Mouse (Mus musculus) heart, embryonic 11.5 days (tissue): ENCODE results near the gene Paxip1. TPM values are rescaled to one million over a fixed set of nuclear protein-coding genes. Genes with fewer than 3 reads are reported as not detected.

ENCODE experiments used
- ATAC-seq: fragments of 200-750 bp; cut with Nextera tagmentation; replicated peaks from 2 replicates; pipeline ENCODE4 v1.8.0; 2017; ENCODE audit warnings: moderate library complexity; ENCODE audit not compliant: insufficient number of reproducible peaks, low FRiP score, low TSS enrichment
- H3K27ac ChIP-seq: fragments of 300-500 bp; sonication (generic); 2 replicates; pipeline ENCODE4 v1.5.1; 2014; ENCODE audit warnings: mild to moderate bottlenecking, low read depth, low read length
- H3K27me3 ChIP-seq: fragments of 300-500 bp; sonication (generic); 2 replicates; pipeline ENCODE4 v1.6.1; 2014; ENCODE audit warnings: mild to moderate bottlenecking, low read length, mixed read lengths; ENCODE audit not compliant: control insufficient read depth, insufficient read depth
- H3K36me3 ChIP-seq: fragments of 300-500 bp; sonication (generic); 2 replicates; pipeline ENCODE4 v1.6.1; 2014; ENCODE audit warnings: mild to moderate bottlenecking, low read length, moderate library complexity, mixed read lengths; ENCODE audit not compliant: control insufficient read depth, insufficient read depth
- H3K4me1 ChIP-seq: fragments of 300-500 bp; sonication (generic); 2 replicates; pipeline ENCODE4 v1.6.1; 2014; ENCODE audit warnings: low read length; ENCODE audit not compliant: control insufficient read depth, insufficient read depth
- H3K4me2 ChIP-seq: fragments of 300-500 bp; sonication (generic); 2 replicates; pipeline ENCODE4 v1.6.1; 2014; ENCODE audit warnings: mild to moderate bottlenecking, moderate library complexity
- H3K4me3 ChIP-seq: fragments of 300-500 bp; sonication (generic); 2 replicates; pipeline ENCODE4 v1.5.1; 2014; ENCODE audit warnings: low read depth, low read length
- H3K9ac ChIP-seq: fragments of 300-500 bp; sonication (generic); 2 replicates; pipeline ENCODE4 v1.6.1; 2014; ENCODE audit warnings: mild to moderate bottlenecking, low read depth, low read length, moderate library complexity
- H3K9me3 ChIP-seq: fragments of 300-500 bp; sonication (generic); replicated peaks from 2 replicates; pipeline ENCODE4 v1.6.1; 2016; ENCODE audit warnings: low read length; ENCODE audit not compliant: control insufficient read depth
- WGBS: fragments of 180-500 bp; shearing (Covaris S2); extraction: QIAGEN DNeasy Blood & Tissue Kit; methylation state at CpG from one replicate; pipeline ENCODE4 v1.1.7; 2014; ENCODE audit not compliant: insufficient replicate concordance; 5-methylcytosine and 5-hydroxymethylcytosine counted together
- polyA plus RNA-seq: library from polyadenylated mRNA; unstranded; fragments of >200 nt; fragmentation: Nextera tagmentation; extraction: Ambion mirVana; gene quantifications from 2 replicates; pipeline ENCODE4 v1.2.1, GENCODE M21; 2014

Gene Paxip1
- polyA plus RNA-seq, 1 experiment from 2014 or later: 28.2 TPM

DNA sequence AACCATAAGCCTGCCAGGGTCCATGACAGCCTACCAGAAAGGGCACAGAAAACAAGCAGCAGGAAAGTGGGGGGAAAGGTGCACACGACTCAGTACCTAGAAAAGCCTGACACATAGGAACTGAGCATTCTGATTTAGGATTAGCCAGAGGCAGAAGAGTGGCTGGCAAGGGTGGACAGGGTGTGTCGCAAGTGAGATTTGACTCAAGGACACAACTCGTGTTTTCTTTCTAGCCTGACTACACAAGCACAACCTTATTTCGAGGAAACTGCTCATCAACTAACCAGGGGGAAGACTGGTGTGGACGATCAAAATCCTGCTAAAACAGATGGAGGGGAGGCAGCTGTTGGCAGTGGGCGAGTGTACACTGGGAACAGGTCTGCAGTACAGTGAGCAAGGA, 52.3 kb downstream of the Paxip1 start:
- H3K4me1 ChIP-seq: no peaks in the 10 kb centered on the region
- H3K27me3 ChIP-seq: no peaks in the 10 kb centered on the region
- no peak overlapping the region for H3K27ac ChIP-seq
- WGBS: 81% methylated on average over 6 of the region's 6 CpGs
- peaks cover 12% of the 10 kb centered on the region for H3K36me3 ChIP-seq
- no peak overlapping the region for H3K4me3 ChIP-seq
- H3K9me3 ChIP-seq: no peaks in the 10 kb centered on the region
- no peak overlapping the region for H3K9ac ChIP-seq
- H3K4me2 ChIP-seq: no peak overlapping the region
- no peak for ATAC-seq

DNA sequence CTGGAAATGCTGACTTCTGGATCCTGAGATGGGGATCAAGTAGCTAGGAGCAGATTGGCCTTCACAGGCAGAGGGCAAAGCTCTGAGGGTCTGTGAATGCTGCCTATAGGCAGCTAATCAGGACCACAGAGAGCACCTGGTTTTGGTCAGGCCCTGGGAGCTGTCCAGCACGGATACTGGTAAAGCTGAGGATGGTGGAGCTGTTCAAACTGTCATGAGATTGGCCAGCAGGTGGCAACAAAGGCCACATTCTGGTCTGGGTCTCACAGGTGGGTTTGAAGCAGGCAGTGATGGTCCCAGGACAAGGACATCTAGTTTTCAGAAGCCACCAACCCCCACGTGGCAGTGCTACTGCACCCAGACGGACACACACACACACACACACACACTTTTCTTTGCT, 54.3 kb downstream of the Paxip1 start:
- H3K9ac ChIP-seq: no peak overlapping the region
- peaks cover 7% of the 10 kb centered on the region for H3K36me3 ChIP-seq
- H3K9me3 ChIP-seq: no peaks in the 10 kb centered on the region
- H3K4me3 ChIP-seq: no peak overlapping the region
- no peaks in the 10 kb centered on the region for H3K27me3 ChIP-seq
- no peaks in the 10 kb centered on the region for H3K4me1 ChIP-seq
- no peak overlapping the region for H3K27ac ChIP-seq
- no peak; the same call in 1 of the 2 replicates for ATAC-seq
- H3K4me2 ChIP-seq: no peak overlapping the region
- 5% methylated on average over 3 of the region's 3 CpGs for WGBS

DNA sequence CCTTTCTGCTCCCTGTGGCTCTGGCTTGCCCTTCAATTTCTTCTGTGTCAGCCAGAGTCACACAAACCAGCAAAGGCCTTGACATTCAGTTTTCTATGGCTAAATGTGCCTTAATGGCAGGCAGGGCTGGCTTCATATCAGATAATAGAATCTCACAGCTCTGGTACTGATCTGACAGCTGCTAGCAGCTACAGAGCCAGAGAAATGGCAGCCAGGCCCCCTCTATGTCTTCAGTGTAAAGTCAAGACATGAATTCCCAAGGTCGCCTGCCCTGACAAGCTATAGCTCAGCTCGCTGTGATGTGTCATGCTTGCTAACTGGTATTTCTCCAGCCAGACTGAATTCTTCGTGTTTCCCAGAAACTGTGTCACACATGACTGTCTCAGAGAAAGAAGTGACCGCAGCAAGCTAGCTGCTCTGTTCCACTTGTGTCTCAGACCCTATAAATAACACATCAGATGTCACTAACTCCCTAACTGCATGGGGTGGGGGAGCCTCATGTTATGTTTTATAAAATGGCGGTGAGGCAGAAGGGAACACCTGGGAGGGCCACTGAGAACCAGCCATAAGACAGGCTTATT, 59.1 kb downstream of the Paxip1 start:
- no peak overlapping the region for H3K27ac ChIP-seq
- no peaks in the 10 kb centered on the region for H3K27me3 ChIP-seq
- 66% methylated on average over 5 of the region's 5 CpGs for WGBS
- no peak for ATAC-seq
- H3K9ac ChIP-seq: no peak overlapping the region
- no peak overlapping the region for H3K4me3 ChIP-seq
- no peaks in the 10 kb centered on the region for H3K9me3 ChIP-seq
- H3K4me2 ChIP-seq: no peak overlapping the region
- H3K4me1 ChIP-seq: no peaks in the 10 kb centered on the region
- H3K36me3 ChIP-seq: no peaks in the 10 kb centered on the region

DNA sequence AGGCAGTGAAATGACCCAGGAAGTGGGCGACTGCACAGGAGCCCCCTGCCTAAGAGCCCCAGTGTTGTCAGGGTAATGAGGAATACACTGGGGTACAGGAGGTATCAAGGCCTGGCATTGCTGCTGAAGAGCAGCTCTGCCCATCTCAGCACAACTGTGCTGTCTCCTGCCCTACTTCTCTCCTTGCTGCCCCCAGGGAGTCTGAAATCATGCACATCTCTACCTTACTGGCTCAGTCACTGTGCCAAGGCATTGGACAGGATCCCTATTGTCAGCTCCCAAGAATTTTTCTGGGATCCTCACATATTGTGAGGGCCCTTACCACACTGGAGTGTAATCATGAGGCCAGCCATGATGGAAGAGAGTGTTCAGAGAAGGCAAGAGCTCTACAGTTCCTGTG, 60.1 kb downstream of the Paxip1 start:
- H3K4me3 ChIP-seq: no peak overlapping the region
- ATAC-seq: no peak
- WGBS: 59% methylated on average over 1 of the region's 1 CpGs
- no peak overlapping the region for H3K9ac ChIP-seq
- no peaks in the 10 kb centered on the region for H3K27me3 ChIP-seq
- H3K9me3 ChIP-seq: no peaks in the 10 kb centered on the region
- H3K4me1 ChIP-seq: no peaks in the 10 kb centered on the region
- H3K36me3 ChIP-seq: no peaks in the 10 kb centered on the region
- H3K4me2 ChIP-seq: no peak overlapping the region
- no peak overlapping the region for H3K27ac ChIP-seq

DNA sequence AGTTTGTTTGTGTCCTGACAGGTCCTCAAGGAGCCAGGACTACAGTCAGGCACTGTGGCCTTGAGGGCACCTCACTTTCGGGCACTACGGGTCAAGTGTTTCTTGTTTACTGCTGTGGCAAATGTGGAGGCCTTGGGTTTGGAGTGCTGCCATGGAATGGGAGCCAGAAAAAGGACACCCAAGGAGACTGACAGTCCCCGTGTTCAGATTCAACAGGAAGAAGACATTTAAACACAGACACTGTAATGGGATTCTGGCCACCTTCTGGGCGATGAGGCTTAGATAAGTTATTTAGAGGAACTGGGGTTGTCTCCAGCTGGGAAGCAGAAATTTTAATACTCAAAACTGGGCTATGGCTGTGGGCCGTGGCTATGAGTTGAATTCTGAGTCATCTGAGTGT, 60.8 kb downstream of the Paxip1 start:
- Histone ChIP-seq H3K4me3 (no peak overlapping the region), H3K27me3 (no peaks in the 10 kb centered on the region), H3K4me2 (no peak overlapping the region), H3K9ac (no peak overlapping the region), H3K4me1 (no peaks in the 10 kb centered on the region), H3K9me3 (no peaks in the 10 kb centered on the region), H3K36me3 (no peaks in the 10 kb centered on the region), H3K27ac (no peak overlapping the region)
- 76% methylated on average over 5 of the region's 5 CpGs for WGBS
- no peak for ATAC-seq

DNA sequence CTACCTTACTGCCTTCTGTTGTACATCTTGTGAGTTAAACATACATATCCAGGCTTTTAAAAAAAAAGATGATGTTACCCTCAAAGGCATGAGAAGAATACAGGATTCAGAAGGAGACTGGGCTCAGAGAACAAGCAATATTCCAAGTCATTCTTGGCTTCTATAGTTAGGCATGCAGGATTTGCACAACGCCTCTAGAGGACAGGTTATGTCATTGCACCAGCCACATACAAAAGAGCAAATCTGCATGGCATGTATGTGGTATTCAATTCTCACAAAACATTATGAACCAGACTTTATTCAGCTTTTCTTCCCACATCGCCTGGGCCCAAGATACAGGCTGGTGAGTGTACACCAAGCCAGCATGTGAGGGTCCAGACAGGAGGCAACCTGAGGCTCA, 67.0 kb downstream of the Paxip1 start:
- 29% methylated on average over 2 of the region's 2 CpGs for WGBS
- no peaks in the 10 kb centered on the region for H3K27me3 ChIP-seq
- H3K9me3 ChIP-seq: no peaks in the 10 kb centered on the region
- no peaks in the 10 kb centered on the region for H3K36me3 ChIP-seq
- H3K9ac ChIP-seq: no peak overlapping the region
- no peak for ATAC-seq
- no peak overlapping the region for H3K4me3 ChIP-seq
- no peaks in the 10 kb centered on the region for H3K4me1 ChIP-seq
- H3K4me2 ChIP-seq: no peak overlapping the region
- H3K27ac ChIP-seq: no peak overlapping the region

DNA sequence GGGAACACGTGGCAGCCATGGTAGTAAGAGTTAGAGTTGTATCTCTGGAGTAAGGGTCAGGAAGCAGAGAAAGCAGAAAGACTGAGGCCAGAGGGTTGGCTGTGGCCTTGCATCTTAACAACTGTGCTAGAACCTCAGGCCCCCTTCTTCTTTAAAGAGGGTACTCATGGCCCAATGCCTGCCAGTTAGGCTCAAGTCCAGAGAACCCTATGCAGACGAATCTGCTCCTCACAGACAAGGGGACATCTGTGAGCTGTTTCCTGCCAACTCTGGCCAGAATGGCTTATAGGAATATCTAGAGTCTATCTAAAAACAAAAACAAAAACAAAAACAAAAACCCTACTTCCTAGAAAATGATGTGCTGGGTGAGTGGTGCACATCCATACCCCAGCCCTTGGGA, 72.2 kb downstream of the Paxip1 start:
- Histone ChIP-seq H3K27me3 (no peaks in the 10 kb centered on the region), H3K9me3 (no peaks in the 10 kb centered on the region), H3K36me3 (no peaks in the 10 kb centered on the region), H3K4me3 (no peak overlapping the region), H3K27ac (no peak overlapping the region), H3K4me1 (no peaks in the 10 kb centered on the region), H3K4me2 (no peak overlapping the region), H3K9ac (no peak overlapping the region)
- ATAC-seq: no peak
- WGBS: 59% methylated on average over 2 of the region's 2 CpGs

DNA sequence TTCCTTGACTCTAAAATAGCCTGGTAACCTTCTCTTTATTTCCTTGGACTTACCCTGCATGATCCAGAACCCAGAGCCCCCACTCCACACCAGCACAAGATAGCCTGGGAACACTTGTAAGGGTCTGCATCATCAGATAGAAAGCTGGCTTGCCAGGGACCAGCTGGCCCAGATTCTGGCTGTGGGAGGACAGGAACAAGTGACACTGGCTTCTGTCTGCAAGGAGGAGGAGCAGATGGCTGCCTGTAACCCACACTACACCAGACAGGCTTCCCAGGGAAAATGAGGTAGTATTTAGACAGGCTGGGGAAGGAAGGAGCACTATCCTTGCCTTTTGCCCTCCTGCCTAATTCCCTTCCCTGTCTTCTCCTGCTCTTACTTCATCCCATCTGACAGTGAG, 74.2 kb downstream of the Paxip1 start:
- H3K27me3 ChIP-seq: no peaks in the 10 kb centered on the region
- ATAC-seq: no peak

DNA sequence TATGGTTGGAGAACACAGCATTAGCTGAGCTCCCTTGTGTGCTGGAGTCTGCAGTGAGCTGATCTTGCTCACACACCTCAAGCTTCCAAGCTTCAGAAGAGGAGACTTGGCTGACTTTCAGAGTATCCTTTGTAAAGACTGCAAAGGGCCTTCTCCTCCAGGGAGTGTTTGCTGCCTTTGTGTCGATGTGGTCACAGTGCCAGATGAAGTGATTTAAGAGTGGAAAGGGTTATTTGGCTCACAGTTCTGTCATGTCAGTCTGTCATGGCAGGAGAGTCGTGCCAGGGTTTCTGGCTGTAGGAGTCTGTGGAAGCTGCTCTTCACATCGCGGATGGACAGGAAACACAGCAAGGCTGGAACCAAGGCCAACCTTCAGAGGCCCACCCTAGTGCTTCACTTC, 75.5 kb downstream of the Paxip1 start:
- H3K27me3 ChIP-seq: no peaks in the 10 kb centered on the region
- no peak for ATAC-seq
- no peak overlapping the region for H3K4me2 ChIP-seq
- H3K4me3 ChIP-seq: no peak overlapping the region
- WGBS: 74% methylated on average over 4 of the region's 4 CpGs
- H3K9me3 ChIP-seq: no peaks in the 10 kb centered on the region
- H3K9ac ChIP-seq: no peak overlapping the region
- H3K4me1 ChIP-seq: no peaks in the 10 kb centered on the region
- H3K36me3 ChIP-seq: no peaks in the 10 kb centered on the region
- no peak overlapping the region for H3K27ac ChIP-seq

More for the DNA sequence above, 74.2 kb downstream of the Paxip1 start:
- Histone ChIP-seq H3K4me1 (no peaks in the 10 kb centered on the region), H3K4me2 (no peak overlapping the region), H3K4me3 (no peak overlapping the region), H3K36me3 (no peaks in the 10 kb centered on the region), H3K27ac (no peak overlapping the region), H3K9ac (no peak overlapping the region), H3K9me3 (no peaks in the 10 kb centered on the region)
